Mouse (Mus musculus): ENCODE data around the gene Apbb2. TPM values are rescaled to one million over a fixed set of nuclear protein-coding genes. Genes with fewer than 3 reads are reported as not detected.

Gene Apbb2
- polyA plus RNA-seq, 1 experiment from 2014 or later: 115 TPM

DNA sequence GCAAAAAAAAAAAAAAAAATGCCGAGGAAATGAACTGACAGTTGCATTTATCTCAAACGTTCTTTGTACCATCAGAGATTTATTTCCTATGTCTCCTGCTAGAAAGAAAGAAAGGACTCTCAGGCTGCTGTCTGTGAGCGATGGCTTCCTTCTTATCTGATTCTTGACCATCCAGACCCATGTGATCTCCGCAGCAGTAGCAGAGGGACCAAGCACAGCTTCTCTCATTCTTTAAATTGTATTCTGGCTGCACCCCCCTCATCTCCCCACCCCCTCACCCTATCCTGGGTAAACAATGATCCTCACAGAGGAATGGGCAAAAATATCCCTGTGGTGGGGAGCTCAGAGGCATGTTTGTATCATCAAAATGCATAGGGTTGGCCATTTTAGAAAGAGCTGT is 165.5 kb downstream of the Apbb2 start:
- no peaks in the 10 kb centered on the region for H3K27me3 ChIP-seq (replicated peaks)
- H3K9ac ChIP-seq: no peak overlapping the region
- WGBS: 57% methylated on average over 4 of the region's 4 CpGs
- no peaks in the 10 kb centered on the region for H3K4me1 ChIP-seq
- no peak overlapping the region for H3K27ac ChIP-seq
- peaks cover 4% of the 10 kb centered on the region; the same call in 1 of the 2 replicates for H3K36me3 ChIP-seq (replicated peaks)
- H3K4me3 ChIP-seq: no peak overlapping the region
- H3K9me3 ChIP-seq: no peaks in the 10 kb centered on the region
- no peak overlapping the region for H3K4me2 ChIP-seq
- no peak for ATAC-seq (replicated peaks)

DNA sequence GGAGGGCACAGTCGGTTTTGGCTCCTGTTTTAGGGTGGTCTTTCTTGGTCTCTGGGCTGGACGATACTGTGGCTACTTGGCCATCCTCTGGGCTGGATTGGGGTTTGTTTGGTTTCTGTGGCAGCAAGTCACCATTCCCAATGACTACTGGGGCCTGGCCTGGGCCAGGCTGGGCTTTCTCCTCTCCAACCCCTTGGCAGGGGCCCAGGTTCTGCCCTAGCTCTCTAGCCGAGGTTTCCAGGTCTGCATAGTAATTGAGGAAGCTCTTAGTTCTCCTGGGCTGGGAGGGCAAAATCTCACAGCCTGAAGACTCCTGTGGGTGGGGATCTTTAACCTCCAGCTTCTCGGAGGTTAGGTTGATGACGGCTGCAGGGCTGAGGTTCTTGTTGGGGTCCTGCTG is 167.0 kb downstream of the Apbb2 start:
- H3K9ac ChIP-seq: no peak overlapping the region
- H3K27ac ChIP-seq: no peak overlapping the region
- 86% methylated on average over 5 of the region's 5 CpGs for WGBS
- no peaks in the 10 kb centered on the region for H3K27me3 ChIP-seq (replicated peaks)
- H3K4me1 ChIP-seq: no peaks in the 10 kb centered on the region
- no peak overlapping the region for H3K4me2 ChIP-seq
- ATAC-seq (replicated peaks): no peak
- H3K4me3 ChIP-seq: no peak overlapping the region
- no peaks in the 10 kb centered on the region for H3K9me3 ChIP-seq
- H3K36me3 ChIP-seq (replicated peaks): peaks cover 4% of the 10 kb centered on the region; the same call in 1 of the 2 replicates

DNA sequence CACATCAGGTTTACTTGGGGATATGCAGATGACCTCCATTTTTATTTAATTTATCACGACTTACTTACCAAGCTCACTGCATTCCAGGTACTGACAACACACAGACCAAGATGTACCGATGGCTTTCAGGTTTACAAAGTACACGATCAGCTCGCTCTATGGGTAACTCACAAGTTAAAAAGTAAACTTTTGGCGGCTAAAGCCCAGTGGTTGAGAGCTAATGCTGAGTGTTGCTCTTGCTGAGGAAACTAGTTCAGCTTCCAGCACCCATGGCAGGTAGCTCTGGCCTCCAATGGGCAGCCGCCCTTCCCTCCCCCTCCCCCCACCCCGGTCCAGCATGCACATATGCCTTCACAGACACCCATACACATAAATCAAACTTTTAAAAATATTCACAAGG is 173.1 kb downstream of the Apbb2 start:
- no peaks in the 10 kb centered on the region for H3K36me3 ChIP-seq (replicated peaks)
- H3K27ac ChIP-seq: no peak overlapping the region
- H3K4me1 ChIP-seq: no peaks in the 10 kb centered on the region
- H3K9me3 ChIP-seq: no peaks in the 10 kb centered on the region
- no peak overlapping the region for H3K9ac ChIP-seq
- H3K27me3 ChIP-seq (replicated peaks): no peaks in the 10 kb centered on the region
- 93% methylated on average over 7 of the region's 7 CpGs for WGBS
- no peak overlapping the region for H3K4me3 ChIP-seq
- H3K4me2 ChIP-seq: no peak overlapping the region
- no peak for ATAC-seq (replicated peaks)

DNA sequence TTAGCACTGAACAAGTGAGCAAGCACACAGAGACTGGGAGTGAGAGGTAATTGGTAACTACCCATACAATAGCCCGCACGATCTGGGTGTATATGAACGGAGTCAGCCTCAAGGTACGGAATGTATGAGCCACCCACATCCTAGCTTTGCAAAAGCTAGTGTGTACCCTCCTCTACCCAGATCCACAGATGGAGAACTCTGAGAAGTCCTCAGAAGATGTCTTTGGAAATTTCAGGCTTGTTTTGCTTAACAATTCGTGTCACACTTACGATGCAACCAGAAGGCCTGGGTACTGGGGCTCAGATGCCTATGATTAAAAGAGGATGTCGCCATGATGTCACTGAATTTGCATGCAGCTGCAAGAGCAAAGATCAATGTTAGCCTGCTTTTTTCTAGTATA is 176.3 kb downstream of the Apbb2 start:
- Histone ChIP-seq H3K27me3 (replicated peaks) (no peaks in the 10 kb centered on the region), H3K4me2 (no peak overlapping the region)
- 78% methylated on average over 7 of the region's 7 CpGs for WGBS

DNA sequence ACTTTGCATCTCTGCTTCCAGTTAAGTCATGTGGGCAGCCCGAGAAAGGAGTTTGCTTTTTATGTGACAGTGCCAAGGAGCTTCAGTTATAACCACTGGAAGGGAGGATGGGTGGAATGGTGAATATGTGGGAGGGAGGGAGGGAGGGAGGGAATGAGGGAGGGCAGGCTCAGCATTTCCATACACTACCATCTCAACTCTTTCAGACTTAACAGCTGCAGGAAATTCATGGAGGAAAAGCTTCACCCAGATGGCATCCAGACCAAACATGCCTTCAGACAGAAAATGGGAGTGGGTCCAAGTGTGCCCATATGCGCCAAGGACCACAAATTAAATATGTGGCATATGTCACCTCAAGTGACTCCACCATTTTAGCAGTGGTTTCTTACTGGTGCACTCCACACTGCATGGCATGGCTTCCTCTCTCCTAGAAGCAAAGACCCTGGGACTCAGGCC is 181.8 kb downstream of the Apbb2 start:
- Histone ChIP-seq H3K9me3 (no peaks in the 10 kb centered on the region), H3K9ac (no peak overlapping the region), H3K4me3 (no peak overlapping the region), H3K4me1 (no peaks in the 10 kb centered on the region), H3K36me3 (replicated peaks) (no peaks in the 10 kb centered on the region), H3K4me2 (no peak overlapping the region), H3K27ac (no peak overlapping the region), H3K27me3 (replicated peaks) (no peaks in the 10 kb centered on the region)
- 96% methylated on average over 2 of the region's 2 CpGs for WGBS
- no peak for ATAC-seq (replicated peaks)

More for the DNA sequence above, 176.3 kb downstream of the Apbb2 start:
- Histone ChIP-seq H3K9me3 (no peaks in the 10 kb centered on the region), H3K4me3 (no peak overlapping the region), H3K36me3 (replicated peaks) (no peaks in the 10 kb centered on the region), H3K9ac (no peak overlapping the region), H3K4me1 (no peaks in the 10 kb centered on the region), H3K27ac (no peak overlapping the region)
- ATAC-seq (replicated peaks): no peak

DNA sequence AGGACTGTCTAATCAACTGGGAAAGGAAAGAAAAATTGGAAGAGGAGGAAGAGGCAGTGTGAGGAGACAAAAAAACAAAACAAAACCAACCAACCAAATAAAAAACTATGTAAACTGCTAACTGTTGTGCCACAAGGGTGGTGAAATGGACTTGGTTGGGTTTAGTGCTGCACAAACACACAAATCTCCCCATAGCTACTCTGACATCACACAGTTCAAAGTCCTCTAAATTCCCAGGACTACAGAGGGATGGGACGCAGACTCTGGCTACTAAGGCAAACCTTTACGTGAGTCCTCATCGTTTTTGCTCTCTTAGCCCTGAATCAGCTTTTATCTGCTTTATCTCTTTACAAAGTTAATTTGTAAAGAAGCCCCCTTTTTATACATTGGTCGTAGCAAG is 183.4 kb downstream of the Apbb2 start:
- ATAC-seq (replicated peaks): no peak
- no peak overlapping the region for H3K27ac ChIP-seq
- H3K4me1 ChIP-seq: no peaks in the 10 kb centered on the region
- H3K9ac ChIP-seq: no peak overlapping the region
- H3K4me2 ChIP-seq: no peak overlapping the region
- no peak overlapping the region for H3K4me3 ChIP-seq
- WGBS: 91% methylated on average over 4 of the region's 4 CpGs
- no peaks in the 10 kb centered on the region for H3K27me3 ChIP-seq (replicated peaks)
- no peaks in the 10 kb centered on the region for H3K9me3 ChIP-seq
- H3K36me3 ChIP-seq (replicated peaks): no peaks in the 10 kb centered on the region

DNA sequence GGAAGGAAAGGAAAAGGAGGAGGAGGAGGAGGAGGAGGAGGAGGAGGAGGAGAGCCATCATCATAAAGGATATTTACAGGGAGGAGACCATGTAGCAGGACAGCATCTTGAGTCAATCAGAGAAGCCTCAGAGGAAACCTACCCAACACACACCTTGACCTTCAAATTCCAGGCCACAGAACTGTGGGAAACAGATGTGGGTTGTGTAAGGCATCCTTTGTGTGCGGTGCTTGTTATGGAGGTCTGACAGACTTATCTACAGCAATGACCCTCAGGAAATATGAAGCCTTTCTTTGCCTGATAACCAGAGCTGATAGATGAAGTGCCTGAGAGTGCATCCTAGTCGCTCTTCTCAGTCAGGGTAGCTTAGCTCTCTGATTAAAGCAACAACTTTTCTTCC is 189.5 kb downstream of the Apbb2 start:
- ATAC-seq (replicated peaks): no peak
- no peaks in the 10 kb centered on the region for H3K36me3 ChIP-seq (replicated peaks)
- 84% methylated on average over 2 of the region's 2 CpGs for WGBS
- no peak overlapping the region for H3K4me2 ChIP-seq
- H3K4me3 ChIP-seq: no peak overlapping the region
- no peaks in the 10 kb centered on the region for H3K9me3 ChIP-seq
- H3K27me3 ChIP-seq (replicated peaks): no peaks in the 10 kb centered on the region
- no peak overlapping the region for H3K9ac ChIP-seq
- no peak overlapping the region for H3K27ac ChIP-seq
- H3K4me1 ChIP-seq: no peaks in the 10 kb centered on the region

DNA sequence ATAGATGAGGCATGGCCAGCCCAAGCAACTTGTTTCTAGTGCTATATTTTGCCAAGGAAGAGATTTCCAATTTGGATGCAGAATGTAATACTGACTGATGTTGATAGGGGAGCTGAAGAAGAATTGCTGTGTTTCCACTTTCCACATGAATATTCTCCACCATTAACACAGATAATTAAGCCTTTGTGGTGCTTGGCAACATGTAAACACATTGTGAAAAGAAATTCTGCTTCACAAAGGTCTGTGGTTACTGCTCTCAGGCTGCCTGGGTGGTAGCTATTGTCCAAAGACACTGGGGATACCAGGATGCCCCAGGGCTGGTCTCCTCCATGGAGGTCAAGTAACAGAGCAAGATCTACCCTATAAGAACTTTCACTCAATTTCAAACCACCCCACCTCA is 190.5 kb downstream of the Apbb2 start:
- no peak overlapping the region for H3K4me3 ChIP-seq
- no peaks in the 10 kb centered on the region for H3K4me1 ChIP-seq
- no peak overlapping the region for H3K4me2 ChIP-seq
- no peak for ATAC-seq (replicated peaks)
- H3K27ac ChIP-seq: 0 out of 2 replicates have a peak overlapping the region, but pooled peaks have one; percentile 3
- no peaks in the 10 kb centered on the region for H3K9me3 ChIP-seq
- no peaks in the 10 kb centered on the region for H3K36me3 ChIP-seq (replicated peaks)
- H3K9ac ChIP-seq: no peak overlapping the region
- no peaks in the 10 kb centered on the region for H3K27me3 ChIP-seq (replicated peaks)

DNA sequence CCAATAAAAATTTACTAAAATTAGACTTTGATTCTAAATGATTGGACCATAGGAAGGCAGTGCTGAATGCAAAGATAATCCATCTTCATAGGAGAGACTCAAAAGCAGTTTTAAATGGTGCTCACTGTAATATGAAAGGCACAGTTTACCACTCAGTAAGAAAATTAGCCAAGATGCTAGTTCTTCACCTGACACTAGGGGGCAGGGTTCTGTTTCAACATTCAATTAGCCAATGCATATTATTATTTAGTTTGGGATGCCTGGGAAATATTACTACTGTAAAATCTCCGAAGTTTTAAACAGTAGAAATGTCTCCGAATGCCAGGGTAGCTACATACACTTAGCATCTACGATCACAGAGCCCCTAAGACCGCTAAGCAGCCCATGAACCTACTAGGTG is 194.7 kb downstream of the Apbb2 start:
- H3K9ac ChIP-seq: no peak overlapping the region
- no peaks in the 10 kb centered on the region for H3K9me3 ChIP-seq
- no peaks in the 10 kb centered on the region for H3K36me3 ChIP-seq (replicated peaks)
- H3K4me1 ChIP-seq: 0 out of 2 replicates have a peak, but pooled peaks cover 3% of the 10 kb centered on the region
- no peak overlapping the region for H3K4me3 ChIP-seq
- 71% methylated on average over 4 of the region's 4 CpGs for WGBS
- no peak overlapping the region for H3K27ac ChIP-seq
- no peak overlapping the region for H3K4me2 ChIP-seq
- no peak for ATAC-seq (replicated peaks)
- no peaks in the 10 kb centered on the region for H3K27me3 ChIP-seq (replicated peaks)

DNA sequence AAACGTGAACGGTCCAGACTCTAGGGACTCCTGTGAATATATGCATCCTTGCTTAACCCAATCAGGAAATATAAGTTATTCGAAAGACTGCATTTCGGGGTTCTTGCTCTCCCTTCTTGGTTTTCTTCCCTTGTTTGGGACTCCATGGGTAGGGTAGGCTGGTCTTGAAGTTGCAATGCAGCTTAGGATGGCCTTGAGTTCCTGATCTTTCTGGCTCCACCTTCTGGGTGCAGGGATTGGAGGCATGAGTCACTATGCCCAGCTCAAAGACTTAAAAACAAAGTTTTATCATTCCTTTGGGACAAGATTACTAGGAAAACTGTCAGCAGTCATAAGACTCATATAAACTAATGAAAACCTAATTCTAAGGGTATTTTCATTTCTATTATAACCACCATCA is 195.1 kb downstream of the Apbb2 start:
- Histone ChIP-seq H3K4me1 (peaks cover 3% of the 10 kb centered on the region; the same call in 1 of the 2 replicates), H3K27ac (no peak overlapping the region), H3K36me3 (replicated peaks) (no peaks in the 10 kb centered on the region), H3K4me2 (no peak overlapping the region), H3K9me3 (no peaks in the 10 kb centered on the region), H3K9ac (no peak overlapping the region), H3K27me3 (replicated peaks) (no peaks in the 10 kb centered on the region), H3K4me3 (no peak overlapping the region)
- 95% methylated on average over 4 of the region's 4 CpGs for WGBS
- ATAC-seq (replicated peaks): no peak

DNA sequence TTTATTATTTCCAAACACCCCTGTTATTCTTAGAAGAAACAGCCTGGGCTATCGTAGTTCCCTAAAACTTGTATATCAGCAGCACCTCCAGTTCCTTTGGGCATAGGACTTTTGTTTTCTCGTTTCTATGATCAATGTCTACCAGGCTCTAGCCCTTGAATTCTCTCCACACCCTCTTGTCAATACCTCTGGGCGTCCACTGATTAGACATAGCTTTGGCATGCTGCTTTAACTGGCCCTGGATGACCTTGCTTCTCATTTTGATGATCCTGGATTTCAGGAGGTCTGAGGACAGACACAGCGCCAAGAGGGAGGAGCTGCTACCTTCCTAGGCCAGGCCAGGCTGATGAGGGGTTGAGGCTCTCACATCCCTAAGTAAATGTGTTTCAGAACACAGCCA is 196.6 kb downstream of the Apbb2 start:
- 80% methylated on average over 4 of the region's 4 CpGs for WGBS
- no peaks in the 10 kb centered on the region for H3K36me3 ChIP-seq (replicated peaks)
- peaks cover 14% of the 10 kb centered on the region for H3K4me1 ChIP-seq
- no peak overlapping the region for H3K4me3 ChIP-seq
- no peak for ATAC-seq (replicated peaks)
- no peak overlapping the region for H3K4me2 ChIP-seq
- no peak overlapping the region for H3K27ac ChIP-seq
- no peaks in the 10 kb centered on the region for H3K27me3 ChIP-seq (replicated peaks)
- H3K9me3 ChIP-seq: no peaks in the 10 kb centered on the region
- H3K9ac ChIP-seq: no peak overlapping the region

DNA sequence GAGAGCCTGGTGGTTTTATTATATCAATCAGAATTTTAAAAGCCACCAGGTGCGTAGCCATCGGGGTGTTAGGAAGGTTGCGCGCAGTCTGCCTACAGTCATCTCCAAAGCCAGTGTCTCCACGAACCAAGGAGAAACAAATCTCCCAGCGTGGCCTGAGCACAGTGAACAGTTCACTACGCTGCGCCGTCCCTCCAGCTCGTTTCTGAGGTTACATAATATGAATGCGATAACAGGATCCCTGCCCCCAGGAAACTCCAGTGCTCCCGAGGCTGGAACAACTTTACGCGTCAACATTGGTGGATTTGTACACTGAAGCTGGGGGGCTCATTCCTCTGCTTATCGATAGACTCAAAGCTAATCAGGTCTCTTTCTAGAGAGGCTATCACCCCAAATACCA is 197.4 kb downstream of the Apbb2 start:
- Histone ChIP-seq H3K4me3 (no peak overlapping the region), H3K36me3 (replicated peaks) (no peaks in the 10 kb centered on the region), H3K9me3 (no peaks in the 10 kb centered on the region), H3K4me2 (no peak overlapping the region), H3K4me1 (peaks cover 18% of the 10 kb centered on the region), H3K27me3 (replicated peaks) (no peaks in the 10 kb centered on the region), H3K27ac (no peak overlapping the region), H3K9ac (no peak overlapping the region)
- 84% methylated on average over 15 of the region's 15 CpGs for WGBS
- ATAC-seq (replicated peaks): no peak

DNA sequence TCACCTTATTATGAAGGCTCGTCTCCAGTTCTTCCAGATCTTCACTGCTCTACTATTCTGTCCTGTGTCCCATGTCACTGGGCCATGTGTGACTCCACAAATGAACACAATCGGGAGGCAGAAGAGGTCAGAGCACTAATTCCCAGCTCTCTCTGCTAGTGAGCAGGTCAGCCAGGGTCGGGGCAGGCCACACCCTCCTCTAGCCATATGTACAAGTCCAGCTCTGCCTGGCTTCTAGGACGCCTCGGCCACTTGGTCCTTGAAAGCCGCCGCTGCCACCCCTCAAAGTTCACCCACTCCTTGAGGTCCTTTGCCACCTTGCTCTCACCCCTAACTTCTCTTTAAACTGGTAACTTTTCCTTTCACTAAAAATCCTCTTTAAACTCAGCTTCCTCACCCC is 198.6 kb downstream of the Apbb2 start:
- WGBS: 78% methylated on average over 7 of the region's 7 CpGs
- H3K4me1 ChIP-seq: peaks cover 30% of the 10 kb centered on the region
- H3K4me3 ChIP-seq: no peak overlapping the region
- H3K9me3 ChIP-seq: no peaks in the 10 kb centered on the region
- H3K9ac ChIP-seq: no peak overlapping the region
- no peak overlapping the region for H3K27ac ChIP-seq
- H3K36me3 ChIP-seq (replicated peaks): no peaks in the 10 kb centered on the region
- H3K27me3 ChIP-seq (replicated peaks): no peaks in the 10 kb centered on the region
- no peak for ATAC-seq (replicated peaks)
- no peak overlapping the region for H3K4me2 ChIP-seq

Data from midbrain, embryonic 15.5 days (tissue).